Mouse (Mus musculus): Measurements from ENCODE around the gene Mus81. TPM values are rescaled to one million over a fixed set of nuclear protein-coding genes. Genes with fewer than 3 reads are reported as not detected.

Gene Mus81
- total RNA-seq, 2 experiments from 2014 or later = 16.1 to 19.8 TPM

DNA sequence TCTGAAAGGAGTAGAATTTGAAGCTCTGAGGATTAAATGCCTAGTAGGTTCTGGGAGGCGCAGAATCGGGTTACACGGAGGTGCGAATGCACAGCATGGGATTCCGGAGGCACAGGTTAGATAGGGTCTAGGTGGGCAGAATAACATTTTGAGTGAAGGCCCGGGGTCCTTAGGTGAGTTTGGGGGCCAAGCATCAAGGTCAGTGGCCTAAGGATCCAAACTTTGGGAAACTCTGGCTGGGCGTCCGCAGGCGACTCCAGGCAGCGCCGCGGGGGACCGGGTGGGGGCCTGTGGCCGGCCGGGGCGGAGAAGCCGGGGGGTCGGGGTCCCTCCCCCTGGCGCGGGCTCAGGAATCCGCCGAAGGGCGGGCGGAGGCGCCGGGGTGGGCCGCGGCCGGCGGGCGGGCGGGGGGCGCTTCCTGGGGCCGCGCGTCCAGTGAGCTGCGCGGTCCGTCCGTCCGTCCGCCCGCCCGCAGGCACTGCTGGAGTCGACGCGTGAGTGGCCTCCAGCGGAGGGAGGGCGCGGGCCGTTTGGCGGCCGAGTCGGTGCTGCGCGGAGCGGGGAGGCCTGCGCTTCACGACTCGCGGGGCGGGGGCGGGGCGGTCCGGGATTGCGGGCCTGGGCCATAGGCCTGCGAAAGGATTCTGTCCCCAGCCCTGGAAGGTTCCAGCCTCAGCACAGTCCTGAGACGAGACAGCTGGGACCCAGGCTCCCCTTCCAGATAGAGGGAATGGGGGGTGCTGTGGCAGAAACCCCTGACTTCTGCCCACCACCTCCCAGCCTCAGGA is 13.7 kb downstream of the Mus81 start:
- DNase-seq = peak in 1 of 2 experiments; percentile 42

DNA sequence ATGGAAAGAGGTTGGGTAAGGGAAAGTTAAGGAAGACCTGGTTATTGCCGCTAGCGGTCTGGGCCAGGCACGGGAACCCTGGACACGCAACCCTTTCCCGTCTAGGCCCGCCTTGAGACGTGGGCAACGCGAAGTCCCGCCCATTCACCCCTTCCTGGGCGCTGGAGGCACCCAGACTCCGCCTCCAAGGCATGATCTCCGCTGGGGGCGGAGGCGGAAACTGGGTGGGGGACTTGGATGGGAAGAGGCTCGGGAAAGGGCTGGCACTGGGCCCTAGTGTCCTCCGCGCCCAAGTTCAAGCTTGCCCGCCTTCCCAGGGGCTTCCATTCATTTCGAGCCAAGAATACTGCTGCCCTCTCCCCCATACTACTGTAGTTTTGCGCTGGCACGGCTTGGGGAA is 14.5 kb downstream of the Mus81 start, which contains the start of gene Efemp2:
Gene Efemp2, plus strand, starts transcription at position 235 of the 400 bp plus-strand sequence.
- intact Hi-C loops (cut with DNase I) = no loop called here
- DNase-seq = peak; percentile 67 to 84

More for the DNA sequence above, 13.7 kb downstream of the Mus81 start:
- intact Hi-C loops (cut with DNase I) = no loop called here

DNA sequence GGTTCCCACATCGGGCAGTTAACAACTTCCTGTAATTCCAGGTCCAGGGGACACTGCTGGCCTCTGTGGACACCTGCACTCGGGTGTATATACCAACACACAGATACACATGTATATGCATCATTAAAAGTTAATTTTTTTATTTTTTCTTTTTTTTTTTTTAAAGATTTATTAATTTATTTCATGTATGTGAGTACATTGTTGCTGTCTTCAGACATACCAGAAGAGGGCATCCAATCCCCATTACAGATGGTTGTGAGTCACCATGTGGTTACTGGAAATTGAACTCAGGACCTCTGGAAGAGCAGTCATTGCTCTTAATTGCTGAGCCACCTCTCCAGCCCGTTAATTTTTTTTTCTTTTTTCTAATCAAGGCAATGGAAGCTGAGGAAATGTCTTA is 15.3 kb downstream of the Mus81 start:
- intact Hi-C loops (cut with DNase I) = no loop called here

DNA sequence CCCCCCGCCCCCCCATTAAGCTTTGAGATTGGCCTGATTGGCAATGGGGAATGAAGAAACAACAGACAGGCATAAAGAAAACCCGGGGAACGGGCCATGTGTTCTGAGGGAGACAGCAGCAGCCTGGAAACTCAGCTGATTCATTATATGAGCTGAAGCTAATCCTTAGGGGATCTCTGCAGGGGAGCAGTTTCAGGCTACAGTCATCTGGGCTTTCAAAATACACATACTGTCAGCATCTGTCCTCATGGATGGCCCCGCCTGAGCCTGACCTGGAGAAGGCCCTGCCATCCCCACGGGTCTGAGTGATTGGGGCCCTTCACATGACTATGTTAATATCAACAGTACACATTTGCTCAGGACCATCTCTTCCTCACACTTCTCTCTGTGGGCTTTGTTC is 16.4 kb downstream of the Mus81 start:
- DNase-seq = no peak
- intact Hi-C loops (cut with DNase I) = no loop called here

More for the DNA sequence above, 15.3 kb downstream of the Mus81 start:
- no peak for DNase-seq

DNA sequence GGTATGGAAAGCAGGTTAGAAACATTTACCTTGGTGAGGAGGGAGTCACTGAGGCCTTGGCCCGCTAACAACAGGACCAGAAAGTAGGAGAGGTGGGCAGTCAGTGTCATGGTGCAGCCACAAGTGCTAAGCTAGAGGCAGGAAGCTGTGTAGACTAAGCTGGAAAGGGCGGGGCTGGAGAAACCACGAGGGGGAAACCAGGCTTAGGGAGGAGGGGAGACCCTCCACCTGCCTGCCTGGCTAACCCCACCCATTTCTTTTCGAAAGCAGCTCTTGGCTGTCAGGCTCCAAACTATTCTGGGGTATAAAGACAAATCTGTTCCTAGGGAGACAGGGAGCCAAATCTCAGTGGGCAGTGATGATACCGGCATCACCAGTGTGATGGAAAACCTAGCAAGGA is 19.8 kb downstream of the Mus81 start, which contains the start of gene Ctsw:
Gene Ctsw, minus strand, starts transcription at position 134 of the 400 bp plus-strand sequence.
- no peak for DNase-seq
- intact Hi-C loops (cut with DNase I) = no loop called here

DNA sequence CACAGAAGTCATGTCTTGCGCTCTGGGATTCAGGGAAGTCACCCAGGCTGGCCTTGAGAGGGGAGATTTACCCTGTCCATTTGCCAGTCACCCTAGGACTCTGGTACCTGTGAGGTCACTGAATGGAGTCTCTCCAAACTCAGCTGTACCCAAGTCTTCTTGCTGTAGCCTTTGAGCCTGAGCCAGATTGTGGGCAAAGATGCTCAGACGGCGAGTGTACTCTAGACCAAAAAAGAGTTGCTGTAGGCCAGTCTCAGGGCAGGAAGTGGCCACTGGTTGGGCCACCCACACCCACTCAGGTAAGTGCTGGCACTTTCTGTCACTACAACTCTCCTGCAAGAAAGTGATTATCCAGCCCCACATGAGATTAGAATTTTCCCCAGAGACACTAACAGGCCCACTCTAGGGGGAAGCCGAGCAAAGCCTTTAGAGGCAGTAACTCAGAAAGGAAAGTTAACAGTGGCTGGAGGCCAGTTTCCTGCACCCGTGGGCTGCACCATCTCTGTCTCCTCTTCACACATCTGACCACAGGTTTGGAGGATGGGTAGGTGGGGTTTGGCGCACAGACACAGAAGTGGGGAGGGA is 21.2 kb downstream of the Mus81 start:
- intact Hi-C loops (cut with DNase I) = no loop called here
- DNase-seq = no peak

DNA sequence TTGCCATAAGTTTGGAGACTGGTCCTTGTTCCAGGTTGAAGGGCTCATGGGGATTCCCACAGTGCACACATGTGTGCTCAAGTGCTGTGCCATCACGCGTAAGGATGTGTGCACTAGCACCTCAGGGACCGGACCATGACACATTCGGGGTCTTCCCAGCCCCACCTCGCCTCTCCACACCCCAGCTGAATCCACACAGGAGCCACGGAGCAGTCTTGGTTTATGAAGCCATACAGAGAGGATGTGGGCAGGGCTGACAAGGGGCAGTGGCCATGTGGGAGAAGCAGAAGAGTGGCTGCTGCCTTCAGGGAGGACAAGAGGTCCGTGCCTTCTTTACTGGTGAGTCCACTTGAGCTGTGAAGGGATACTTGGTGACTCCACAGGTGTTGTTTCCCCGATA is 23.2 kb downstream of the Mus81 start:
- intact Hi-C loops (cut with DNase I) = no loop called here
- DNase-seq = no peak

DNA sequence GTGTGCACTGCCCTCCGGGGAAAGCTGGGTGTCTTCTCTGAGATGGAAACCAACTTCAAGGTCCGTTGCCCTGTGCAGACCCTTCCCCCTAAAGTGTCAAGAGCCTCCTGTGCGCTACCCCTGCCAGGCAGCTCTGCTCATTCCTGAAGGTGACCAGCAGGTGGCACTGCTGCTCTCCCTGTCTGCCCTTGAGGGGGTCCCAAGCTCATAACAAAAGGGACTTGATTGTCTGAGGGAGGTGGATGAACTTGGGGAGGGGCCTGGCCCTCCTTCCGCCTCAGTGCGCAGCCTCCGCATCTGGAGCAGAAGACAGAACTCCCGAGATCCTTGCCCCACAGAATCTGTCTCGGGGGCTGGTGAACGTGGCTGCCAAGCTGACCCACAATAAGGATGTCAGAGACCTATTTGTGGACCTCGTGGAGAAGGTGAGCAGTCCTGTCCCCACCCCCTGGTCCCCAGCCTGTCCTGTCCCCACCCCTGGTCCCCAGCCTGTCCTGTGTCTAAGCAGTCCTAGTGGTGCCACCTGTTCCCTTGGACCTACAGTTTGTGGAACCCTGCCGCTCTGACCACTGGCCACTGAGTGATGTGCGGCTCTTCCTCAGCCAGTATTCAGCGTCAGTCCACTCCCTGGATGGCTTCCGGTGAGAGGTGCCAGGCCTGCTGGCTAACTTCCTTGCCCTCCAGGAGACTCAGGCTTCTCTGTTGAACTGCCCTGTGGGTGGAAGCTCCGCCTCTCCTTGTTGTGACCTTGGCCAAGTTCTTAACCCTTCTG is 24.2 kb downstream of the Mus81 start:
- no peak for DNase-seq
- intact Hi-C loops (cut with DNase I) = loop anchor here (5.0 kb wide), 1 partner anchor 103 kb away; the partner anchor contains the start of gene Ap5b1

DNA sequence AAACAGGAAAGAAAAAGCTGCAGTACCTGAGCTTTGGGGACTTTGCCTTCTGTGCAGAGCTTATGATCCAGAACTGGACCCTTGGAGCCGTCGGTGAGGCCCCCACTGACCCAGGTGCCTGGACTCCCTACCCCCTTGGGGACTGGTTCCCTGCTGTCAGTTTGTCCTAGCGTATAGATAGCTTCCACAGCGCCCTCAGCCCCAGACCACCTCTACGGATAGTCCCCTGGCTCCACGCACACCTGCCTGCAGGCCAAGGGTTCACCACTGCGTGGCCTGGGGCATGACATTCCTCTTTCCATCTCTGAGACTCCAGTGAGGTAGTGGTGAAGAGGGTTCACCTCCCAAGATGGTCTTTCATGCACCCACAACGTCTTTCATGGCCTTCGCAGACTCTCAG is 25.0 kb downstream of the Mus81 start:
- intact Hi-C loops (cut with DNase I) = loop anchor here (5.0 kb wide), 1 partner anchor 104 kb away; the partner anchor contains the start of gene Ap5b1
- DNase-seq = no peak

DNA sequence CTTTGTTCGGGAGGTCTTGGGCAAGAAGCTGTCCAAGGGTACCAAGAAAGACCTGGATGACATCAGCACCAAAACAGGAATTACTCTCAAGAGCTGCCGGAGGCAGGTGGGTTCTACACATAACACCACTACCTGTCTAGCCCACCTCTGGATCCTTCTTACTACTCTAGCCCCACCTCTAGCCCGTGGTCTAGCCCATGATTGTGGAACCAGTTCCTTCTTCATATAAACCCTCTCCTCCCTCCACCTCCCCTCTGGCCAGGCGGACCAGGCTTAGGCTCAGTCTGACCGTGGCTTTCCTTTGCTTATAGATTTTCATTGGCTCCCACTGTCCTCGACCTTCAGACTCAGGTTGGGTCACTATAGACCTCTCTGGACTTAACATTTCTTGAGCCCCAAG is 26.8 kb downstream of the Mus81 start:
- intact Hi-C loops (cut with DNase I) = loop anchor here (5.0 kb wide), 1 partner anchor 106 kb away; the partner anchor contains the start of gene Ap5b1
- DNase-seq = no peak

DNA sequence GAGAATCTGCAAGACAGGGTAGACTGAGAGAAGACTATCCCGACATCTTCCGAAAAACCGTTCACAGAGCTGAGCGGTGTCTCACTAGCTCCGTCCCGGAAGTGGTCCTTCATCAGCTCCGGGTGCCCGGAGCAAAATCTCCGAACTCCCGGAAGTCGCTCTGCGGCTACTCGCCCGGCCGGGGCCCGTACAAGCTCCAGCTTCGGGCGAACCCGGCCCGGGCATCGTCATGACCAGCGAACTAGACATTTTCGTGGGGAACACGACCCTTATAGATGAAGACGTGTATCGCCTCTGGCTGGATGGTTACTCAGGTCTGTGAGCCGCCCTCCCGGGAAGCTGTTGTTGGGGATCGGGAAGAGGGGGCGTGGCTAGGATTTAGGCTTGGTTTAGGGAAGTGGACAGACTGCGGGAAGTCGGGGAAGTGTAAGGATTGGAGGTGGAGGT is 27.7 kb downstream of the Mus81 start, which contains the start of gene Fibp:
Gene Fibp, plus strand, starts transcription at position 151 of the 447 bp plus-strand sequence.
- DNase-seq = peak; percentile 78 to 89
- intact Hi-C loops (cut with DNase I) = loop anchor here (5.0 kb wide), 1 partner anchor 107 kb away; the partner anchor contains the start of gene Ap5b1

DNA sequence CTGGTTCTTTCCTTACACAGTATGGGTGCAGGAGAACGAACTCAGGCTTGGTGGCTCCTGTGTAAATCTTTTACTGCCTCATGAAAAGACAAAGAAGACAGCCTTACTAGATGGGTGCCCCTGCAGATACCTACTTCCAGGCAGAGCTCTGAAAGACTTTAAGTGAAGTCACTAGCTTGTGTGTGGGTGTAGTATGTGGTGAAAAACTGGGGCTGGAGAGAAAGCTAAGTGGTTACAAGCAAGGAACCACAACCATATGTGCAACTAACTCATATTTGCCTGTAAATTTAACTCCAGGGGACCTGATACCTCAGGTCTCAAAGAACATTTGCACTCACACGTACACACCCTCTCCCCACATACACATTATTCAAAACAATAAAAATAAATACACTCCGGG is 28.3 kb downstream of the Mus81 start:
- no peak for DNase-seq
- intact Hi-C loops (cut with DNase I) = loop anchor here (5.0 kb wide), 1 partner anchor 107 kb away; the partner anchor contains the start of gene Ap5b1

DNA sequence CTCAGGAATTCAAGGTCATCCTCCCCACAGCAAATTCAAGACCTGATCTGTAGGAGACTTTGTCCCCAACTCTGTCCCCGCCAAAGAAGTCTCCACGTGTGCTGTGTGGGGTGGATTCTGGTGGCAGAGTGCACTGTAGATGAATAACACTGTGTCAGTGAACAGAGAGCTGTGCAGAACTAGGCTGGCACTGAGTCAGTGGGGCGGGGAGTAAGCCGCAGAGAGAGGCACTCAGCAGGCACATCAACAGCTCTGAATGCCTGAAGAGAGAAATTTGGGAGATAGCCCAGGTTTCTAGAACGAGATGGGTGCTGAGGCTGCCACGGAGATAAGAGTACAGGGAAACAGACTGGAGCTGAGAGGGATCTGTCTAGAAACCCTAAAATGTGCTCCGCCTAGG is 29.2 kb downstream of the Mus81 start:
- intact Hi-C loops (cut with DNase I) = no loop called here
- DNase-seq = no peak

DNA sequence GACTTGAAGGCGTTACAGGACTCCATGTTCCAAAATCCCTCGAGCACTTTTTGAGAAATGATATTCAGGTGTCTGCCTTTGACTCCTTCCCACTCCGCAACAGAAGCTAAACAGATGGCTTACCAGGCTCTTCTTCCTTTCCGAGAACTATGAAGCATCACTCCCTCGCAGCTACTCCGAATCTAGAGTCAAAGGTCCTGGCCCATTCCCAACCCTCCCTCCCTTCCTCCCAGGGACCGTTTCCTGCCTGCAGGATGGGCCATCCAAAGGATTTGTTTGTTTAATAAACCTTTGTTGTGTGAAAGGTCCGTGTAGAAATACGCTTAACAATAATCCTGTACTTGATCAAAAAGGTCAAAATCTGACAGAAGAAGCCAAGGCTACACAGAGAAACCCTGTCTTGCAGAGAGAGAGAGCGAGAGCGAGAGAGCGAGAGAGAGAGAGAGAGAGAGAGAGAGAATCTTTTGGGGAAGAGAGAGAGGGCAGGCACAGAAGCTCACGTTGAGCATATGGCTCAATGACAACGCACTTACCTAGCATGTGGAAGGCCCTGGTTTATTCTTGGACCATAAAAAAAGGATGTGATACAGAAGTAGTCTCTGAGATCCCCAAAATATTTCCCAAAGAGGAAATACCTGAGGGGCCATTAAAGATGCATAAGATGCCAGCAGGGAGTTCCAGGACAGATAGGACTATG is 30.3 kb downstream of the Mus81 start, which contains the start of gene Ccdc85b:
Gene Ccdc85b, minus strand, starts transcription at position 149 of the 697 bp plus-strand sequence.
- no peak for DNase-seq
- intact Hi-C loops (cut with DNase I) = no loop called here

DNA sequence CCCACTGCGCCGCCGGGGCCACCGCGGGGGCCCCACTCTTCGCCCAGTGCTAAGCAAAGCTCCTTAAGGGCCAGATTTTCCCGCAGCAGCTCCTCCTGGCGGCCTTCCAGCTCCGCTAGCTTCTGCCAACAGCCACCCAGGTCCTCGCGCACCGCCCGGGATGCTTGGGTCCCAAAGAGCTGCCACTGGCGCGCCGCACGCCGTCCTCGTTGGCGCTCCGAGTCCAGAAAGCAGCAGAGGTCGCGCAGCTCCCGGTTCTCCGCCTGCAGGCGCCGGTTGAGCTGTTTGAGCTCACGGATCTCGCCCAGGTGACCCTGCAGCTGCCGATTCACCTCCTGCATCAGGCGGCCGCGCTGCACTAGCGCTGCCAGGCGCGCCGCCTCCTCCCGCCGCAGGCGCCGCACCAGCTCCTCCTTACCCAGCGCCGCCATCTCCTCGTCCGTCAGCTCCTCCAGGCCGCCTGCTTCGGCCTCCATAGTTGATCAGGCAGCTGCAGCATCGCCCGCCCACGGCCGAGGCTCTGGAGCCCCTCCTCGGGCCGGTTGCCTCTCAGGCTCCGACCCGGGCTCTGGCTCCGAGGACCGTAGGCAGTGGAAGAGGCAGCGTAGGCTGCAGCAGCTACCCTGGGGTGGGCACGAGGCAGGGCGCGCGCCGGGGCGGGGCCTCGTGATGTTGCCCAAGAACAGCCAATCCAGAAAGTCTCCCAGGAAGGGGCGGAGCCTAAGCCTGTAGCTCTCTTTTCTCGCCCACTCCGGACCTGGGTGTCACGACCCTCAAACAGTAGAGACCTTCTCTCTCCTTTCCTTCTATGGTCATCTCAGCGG is 31.1 kb downstream of the Mus81 start:
- DNase-seq = peak; percentile 91 to 93
- intact Hi-C loops (cut with DNase I) = no loop called here

DNA sequence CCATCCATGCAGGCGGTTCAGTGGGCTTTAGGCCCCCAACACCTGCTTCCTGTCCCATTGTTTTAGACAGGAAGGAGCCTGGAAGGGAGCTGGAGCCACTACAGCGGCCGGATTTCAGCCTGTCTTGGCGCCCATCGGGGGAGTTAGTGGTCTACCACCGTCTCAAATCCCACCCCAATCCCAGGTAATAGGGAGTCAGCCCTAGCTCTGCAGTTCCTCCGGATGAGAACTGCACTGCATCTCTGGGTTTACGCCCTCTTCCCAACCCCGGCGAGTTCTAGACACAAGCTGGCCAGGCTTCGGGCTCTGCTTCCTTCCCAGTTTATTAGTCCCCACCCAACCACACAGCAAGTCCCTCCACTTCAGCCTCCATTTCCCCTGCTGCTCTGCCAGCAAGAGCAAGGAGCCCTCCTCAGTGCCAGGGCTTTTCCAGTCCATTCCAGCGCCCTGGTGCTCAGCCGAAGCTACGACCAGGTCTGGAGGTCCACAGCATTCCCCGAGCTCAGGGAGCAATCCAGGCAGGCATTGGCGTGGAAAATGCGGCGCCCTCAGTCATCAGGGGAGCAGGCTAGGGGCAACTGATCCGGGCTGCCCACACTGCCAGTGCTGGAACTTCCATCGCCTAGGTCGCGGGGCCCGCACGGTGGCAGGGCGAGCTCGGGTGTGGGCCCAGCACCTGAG is 31.8 kb downstream of the Mus81 start:
- DNase-seq = no peak
- intact Hi-C loops (cut with DNase I) = no loop called here

DNA sequence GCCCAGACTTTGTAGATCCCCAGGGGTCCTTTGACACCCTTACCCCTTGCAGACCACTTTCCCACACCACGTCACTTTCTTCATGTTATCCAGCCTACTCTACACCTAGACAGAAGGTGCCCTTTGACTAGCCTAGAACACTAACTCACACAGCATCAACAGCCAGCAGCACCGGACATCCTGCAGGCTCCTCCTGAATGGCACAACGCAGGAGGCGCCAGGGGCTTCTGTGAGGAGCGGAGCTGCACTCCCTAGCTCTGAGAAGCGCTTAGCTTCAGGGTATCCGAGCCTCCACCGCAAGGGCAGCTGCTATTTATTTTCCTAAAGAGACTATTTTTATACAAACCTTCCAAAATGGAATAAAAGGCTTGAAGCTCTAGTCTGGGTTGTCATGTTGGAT is 32.6 kb downstream of the Mus81 start:
- DNase-seq = no peak
- intact Hi-C loops (cut with DNase I) = no loop called here

DNA sequence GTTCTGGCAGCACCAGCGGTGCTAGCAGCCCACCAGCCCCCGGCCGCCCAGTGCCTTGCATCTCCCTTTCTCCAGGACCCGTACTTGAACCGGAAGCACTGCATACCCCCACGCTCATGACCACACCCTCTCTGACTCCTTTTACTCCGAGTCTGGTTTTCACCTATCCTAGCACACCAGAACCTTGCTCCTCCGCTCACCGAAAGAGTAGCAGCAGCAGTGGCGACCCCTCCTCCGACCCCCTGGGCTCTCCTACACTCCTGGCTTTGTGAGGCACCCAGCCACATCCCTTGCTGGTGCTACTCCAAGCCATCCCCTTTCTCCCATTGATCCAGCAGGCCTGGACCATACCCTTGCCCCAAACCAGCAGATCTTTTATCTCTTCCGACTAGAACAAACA is 33.2 kb downstream of the Mus81 start:
- no peak for DNase-seq
- intact Hi-C loops (cut with DNase I) = no loop called here

DNA sequence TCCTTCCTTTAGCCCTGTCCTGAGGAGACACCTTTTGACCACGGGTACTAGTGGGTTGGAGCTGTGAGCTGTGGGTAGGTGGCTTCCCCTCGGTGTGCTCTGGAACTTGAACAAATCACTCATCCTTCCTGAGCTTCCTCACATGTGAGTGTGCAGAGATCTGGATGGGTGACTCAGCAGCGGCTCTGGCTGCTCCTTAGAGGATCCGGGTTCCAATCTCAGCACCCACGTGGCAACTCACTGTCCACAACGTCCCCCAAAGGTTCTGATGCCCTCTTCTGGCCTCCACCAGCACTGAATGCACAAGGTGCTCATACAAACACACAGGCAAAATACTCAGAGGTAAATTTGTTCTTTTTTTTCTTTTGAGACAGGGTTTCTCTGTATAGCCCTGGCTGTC is 36.4 kb downstream of the Mus81 start:
- intact Hi-C loops (cut with DNase I) = no loop called here
- DNase-seq = no peak
